Mouse (Mus musculus) MEL (cell line): Measurements from ENCODE around the gene Gm11549. TPM values are rescaled to one million over a fixed set of nuclear protein-coding genes. Genes with fewer than 3 reads are reported as not detected.

ENCODE experiments used
- DNase-seq: peaks from one replicate; pipeline ENCODE4 v3.0.0; 2011; ENCODE audit warnings: low read depth, low spot score
- H3K27ac ChIP-seq: 2 replicates; pipeline ENCODE4 v1.5.1; 2012; ENCODE audit warnings: low read depth, mild to moderate bottlenecking, control low read depth, low read length, moderate library complexity; ENCODE audit not compliant: control insufficient read depth
- H3K27me3 ChIP-seq, 2 experiments: fragments of 150-350 bp in 1 of 2; sonication (generic) in 1 of 2; 2 replicates each; pipeline ENCODE4 v1.6.1; 2012; ENCODE audit warnings: low read length in 2 of 2, mild to moderate bottlenecking in 2 of 2, improper control_type of control experiment in 1 of 2, moderate library complexity in 1 of 2; ENCODE audit not compliant: insufficient read depth in 2 of 2, control insufficient read depth in 1 of 2
- H3K36me3 ChIP-seq, 2 experiments: 2 replicates each; pipeline ENCODE4 v1.6.1; 2012 to 2014; ENCODE audit warnings: low read length in 2 of 2, improper control_type of control experiment in 1 of 2, inconsistent platforms in 1 of 2, mild to moderate bottlenecking in 1 of 2; ENCODE audit not compliant: insufficient read depth in 2 of 2, control insufficient read depth in 1 of 2
- H3K4me1 ChIP-seq, 2 experiments: fragments of 150-350 bp in 1 of 2; sonication (generic) in 1 of 2; 2 replicates each; pipeline ENCODE4 v1.6.1; 2012; ENCODE audit warnings: low read length in 2 of 2, improper control_type of control experiment in 1 of 2, mild to moderate bottlenecking in 1 of 2; ENCODE audit not compliant: insufficient read depth in 2 of 2, control insufficient read depth in 1 of 2
- H3K4me3 ChIP-seq, 2 experiments: fragments of 150-350 bp in 1 of 2; sonication (generic) in 1 of 2; 2 replicates each; pipeline ENCODE4 v1.5.1; 2012; ENCODE audit warnings: low read depth in 2 of 2, low read length in 2 of 2, mild to moderate bottlenecking in 2 of 2, moderate library complexity in 2 of 2, control low read depth in 1 of 2, improper control_type of control experiment in 1 of 2; ENCODE audit not compliant: control insufficient read depth in 1 of 2, insufficient read depth in 1 of 2
- H3K79me2 ChIP-seq: 2 replicates; pipeline ENCODE4 v1.6.1; 2012; ENCODE audit warnings: mild to moderate bottlenecking, low read length, moderate library complexity; ENCODE audit not compliant: control insufficient read depth, poor library complexity, insufficient read depth
- H3K9ac ChIP-seq: 2 replicates; pipeline ENCODE4 v1.6.1; 2012; ENCODE audit warnings: low read depth, mild to moderate bottlenecking, control low read depth, low read length, moderate library complexity; ENCODE audit not compliant: control insufficient read depth, poor library complexity, severe bottlenecking
- H3K9me3 ChIP-seq: fragments of 150-350 bp; sonication (generic); replicated peaks from 2 replicates; pipeline ENCODE4 v1.6.1; 2012; ENCODE audit warnings: mild to moderate bottlenecking, low read length, improper control_type of control experiment, moderate library complexity; ENCODE audit not compliant: insufficient read depth
- BHLHE40 ChIP-seq: IDR thresholded peaks from 2 replicates; pipeline ENCODE4 v1.6.1; 2012; ENCODE audit warnings: low read depth, mild to moderate bottlenecking, inconsistent platforms, low read length, improper control_type of control experiment, borderline replicate concordance
- CHD1 ChIP-seq: IDR thresholded peaks from 2 replicates; pipeline ENCODE4 v1.6.1; 2012; ENCODE audit warnings: low read depth, mild to moderate bottlenecking, inconsistent platforms, low read length, improper control_type of control experiment
- CTCF ChIP-seq, 3 experiments: IDR thresholded peaks in 2 of 3; conservative IDR thresholded peaks in 1 of 3; 2 replicates each; pipeline ENCODE4 v1.5.1; 2011 to 2012; ENCODE audit warnings: low read length in 3 of 3, low read depth in 2 of 3, mild to moderate bottlenecking in 2 of 3, improper control_type of control experiment in 1 of 3, inconsistent platforms in 1 of 3, mixed read lengths in 1 of 3, moderate library complexity in 1 of 3; ENCODE audit not compliant: control insufficient read depth in 1 of 3, insufficient read depth in 1 of 3, poor library complexity in 1 of 3, severe bottlenecking in 1 of 3
- EP300 ChIP-seq, 2 experiments: IDR thresholded peaks; 2 replicates each; pipeline ENCODE4 v1.6.1; 2011; ENCODE audit warnings: improper control_type of control experiment in 2 of 2, low read length in 2 of 2, low read depth in 1 of 2, mild to moderate bottlenecking in 1 of 2
- ETS1 ChIP-seq: IDR thresholded peaks from 2 replicates; pipeline ENCODE4 v1.6.1; 2012; ENCODE audit warnings: low read depth, mild to moderate bottlenecking, inconsistent platforms, low read length, improper control_type of control experiment, moderate library complexity
- GABPA ChIP-seq: IDR thresholded peaks from 2 replicates; pipeline ENCODE4 v1.6.1; 2012; ENCODE audit warnings: low read depth, mild to moderate bottlenecking, inconsistent platforms, low read length, improper control_type of control experiment, moderate library complexity
- GATA1 ChIP-seq: IDR thresholded peaks from 2 replicates; pipeline ENCODE4 v1.6.1; 2011; ENCODE audit warnings: low read depth, low read length, improper control_type of control experiment
- JUND ChIP-seq: IDR thresholded peaks from 2 replicates; pipeline ENCODE4 v1.6.1; 2011; ENCODE audit warnings: low read depth, mild to moderate bottlenecking, improper control_type of control experiment, low read length
- MAFK ChIP-seq: IDR thresholded peaks from 2 replicates; pipeline ENCODE4 v1.6.1; 2011; ENCODE audit warnings: low read depth, mild to moderate bottlenecking, low read length, improper control_type of control experiment, borderline replicate concordance
- MAX ChIP-seq: IDR thresholded peaks from 2 replicates; pipeline ENCODE4 v1.6.1; 2011; ENCODE audit warnings: low read length, improper control_type of control experiment
- MAZ ChIP-seq: IDR thresholded peaks from 2 replicates; pipeline ENCODE4 v1.6.1; 2012; ENCODE audit warnings: low read depth, mild to moderate bottlenecking, inconsistent platforms, low read length, improper control_type of control experiment
- MXI1 ChIP-seq: IDR thresholded peaks from 2 replicates; pipeline ENCODE4 v1.6.1; 2011; ENCODE audit warnings: mild to moderate bottlenecking, low read depth, low read length, improper control_type of control experiment
- NELFE ChIP-seq: IDR thresholded peaks from 2 replicates; pipeline ENCODE4 v1.6.1; 2011; ENCODE audit warnings: low read depth, low read length, improper control_type of control experiment
- NRF1 ChIP-seq: IDR thresholded peaks from 2 replicates; pipeline ENCODE4 v1.6.1; 2014; ENCODE audit warnings: low read depth, mild to moderate bottlenecking, inconsistent platforms, low read length, improper control_type of control experiment, moderate library complexity; ENCODE audit not compliant: poor library complexity, insufficient read depth, severe bottlenecking
- POLR2A ChIP-seq, 2 experiments: IDR thresholded peaks; 2 replicates each; pipeline ENCODE4 v1.6.1; 2011 to 2012; ENCODE audit warnings: low read length in 2 of 2, mild to moderate bottlenecking in 2 of 2, control low read depth in 1 of 2, improper control_type of control experiment in 1 of 2, low read depth in 1 of 2, moderate library complexity in 1 of 2; ENCODE audit not compliant: control insufficient read depth in 1 of 2, insufficient read depth in 1 of 2, poor library complexity in 1 of 2
- POLR2AphosphoS5 ChIP-seq: IDR thresholded peaks from 2 replicates; pipeline ENCODE4 v1.6.1; 2012; ENCODE audit warnings: low read depth, borderline replicate concordance, mild to moderate bottlenecking, inconsistent platforms, low read length, moderate library complexity, mixed read lengths
- TBP ChIP-seq: IDR thresholded peaks from 2 replicates; pipeline ENCODE4 v1.8.0; 2011; ENCODE audit warnings: low read depth, low read length, improper control_type of control experiment
- UBTF ChIP-seq: IDR thresholded peaks from 2 replicates; pipeline ENCODE4 v1.6.1; 2012; ENCODE audit warnings: low read depth, mild to moderate bottlenecking, inconsistent platforms, low read length, improper control_type of control experiment, moderate library complexity, borderline replicate concordance; ENCODE audit not compliant: insufficient read depth
- ZMIZ1 ChIP-seq: IDR thresholded peaks from 2 replicates; pipeline ENCODE4 v1.6.1; 2012; ENCODE audit warnings: low read depth, mild to moderate bottlenecking, inconsistent platforms, low read length, improper control_type of control experiment, moderate library complexity
- ZNF384 ChIP-seq: IDR thresholded peaks from 2 replicates; pipeline ENCODE4 v1.6.1; 2012; ENCODE audit warnings: low read depth, mild to moderate bottlenecking, inconsistent platforms, low read length, improper control_type of control experiment
- polyA plus RNA-seq, 2 experiments: library from polyadenylated mRNA; stranded (reverse) in 1 of 2; unstranded in 1 of 2; fragments of >175 nt in 1 of 2; fragments of >200 nt in 1 of 2; gene quantifications; 2 replicates each; pipeline versions ENCODE4 v1.2.1 to v1.2.4; 2012; ENCODE audit warnings: low replicate concordance in 2 of 2, low read depth in 1 of 2; ENCODE audit not compliant: insufficient read length in 2 of 2, insufficient read depth in 1 of 2, missing spikeins in 1 of 2
- total RNA-seq: library from RNA; depleted of rRNA; stranded (reverse); fragments of 300-350 nt; gene quantifications from 2 replicates; pipeline ENCODE4 v1.2.3, GENCODE M21; 2012

The Gm11549 gene
- total and polyA plus RNA-seq, 3 experiments, result not detected

- no peak overlapping the region for H3K4me3 ChIP-seq
- no peak for DNase-seq
- H3K9me3 ChIP-seq, result no peaks in the 10 kb centered on the region
- H3K27me3 ChIP-seq, result peaks cover 14 to 15% of the 10 kb centered on the region in 2 experiments
- TF ChIP-seq CHD1 (no peak), ZNF384 (no peak), MXI1 (no peak), NRF1 (no peak), MAFK (no peak), MAX (no peak), POLR2AphosphoS5 (no peak), BHLHE40 (no peak), NELFE (no peak), ETS1 (no peak), TBP (no peak), EP300 (IDR thresholded peaks at IDR 0.05; ENCODE audit: low read depth in 1 of 2, low read length in 2 of 2) (no peak), GATA1 (no peak), ZMIZ1 (no peak), UBTF (no peak), MAZ (no peak), JUND (no peak)
- no peaks in the 10 kb centered on the region for H3K79me2 ChIP-seq
- no peak overlapping the region for H3K27ac ChIP-seq
- H3K4me1 ChIP-seq, result no peaks in the 10 kb centered on the region
- no peak overlapping the region for H3K9ac ChIP-seq
- no peaks in the 10 kb centered on the region for H3K36me3 ChIP-seq
These were observed 2.9 kb upstream of the Gm11549 start for GRCm38 (mm10) chr3:36524466-36524865.

- no peak for DNase-seq
These were observed 524 bp upstream of the Gm11549 start for GRCm38 (mm10) chr3:36522137-36522536.

More at GRCm38 (mm10) chr3:36522137-36522536, 524 bp upstream of the Gm11549 start:
- no peaks in the 10 kb centered on the region for H3K4me1 ChIP-seq
- no peaks in the 10 kb centered on the region for H3K9me3 ChIP-seq
- peaks cover 10 to 11% of the 10 kb centered on the region in 2 experiments for H3K27me3 ChIP-seq
- no peak overlapping the region for H3K4me3 ChIP-seq
- H3K27ac ChIP-seq, result no peak overlapping the region
- H3K36me3 ChIP-seq, result no peaks in the 10 kb centered on the region
- H3K79me2 ChIP-seq, result no peaks in the 10 kb centered on the region
- TF ChIP-seq POLR2AphosphoS5 (no peak), UBTF (no peak), GABPA (no peak), POLR2A (IDR thresholded peaks at IDR 0.05; ENCODE audit: control insufficient read depth in 1 of 2, insufficient read depth in 1 of 2, low read depth in 1 of 2, low read length in 2 of 2, poor library complexity in 1 of 2) (no peak), CTCF (IDR thresholded peaks at IDR 0.05 in 2 of 3, conservative IDR thresholded peaks at IDR 0.05 in 1 of 3; ENCODE audit: control insufficient read depth in 1 of 3, insufficient read depth in 1 of 3, low read depth in 2 of 3, low read length in 3 of 3, poor library complexity in 1 of 3, severe bottlenecking in 1 of 3) (no peak)
- no peak overlapping the region for H3K9ac ChIP-seq
